Mouse (Mus musculus): ENCODE results near the gene Tatdn2. TPM values are rescaled to one million over a fixed set of nuclear protein-coding genes. Genes with fewer than 3 reads are reported as not detected.

Gene Tatdn2
- polyA plus RNA-seq, 1 experiment from 2014 or later, result 1.5 TPM

DNA sequence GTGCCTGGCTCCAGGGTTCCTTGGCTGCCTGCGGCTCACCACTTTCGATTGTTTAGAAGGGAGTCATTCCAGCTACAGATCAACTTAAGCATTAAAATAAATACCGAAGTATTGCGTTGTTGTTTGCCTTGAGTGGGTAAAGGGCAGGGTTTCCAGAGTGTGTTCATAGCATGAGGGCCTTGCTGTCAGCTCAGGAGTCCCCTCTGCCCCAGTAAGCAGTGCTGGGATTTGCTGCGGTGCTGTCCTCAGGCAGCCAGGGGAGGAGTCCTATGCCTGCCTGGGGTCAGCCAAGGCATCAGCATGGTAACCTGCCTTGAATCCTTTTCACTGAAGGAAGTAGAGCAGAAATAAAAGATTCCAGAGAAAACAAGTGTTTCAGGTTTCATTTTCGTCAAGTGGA, 40.0 kb upstream of the Tatdn2 start:
- DNase-seq (ENCODE audit: low spot score) (no peak), ATAC-seq (replicated peaks; ENCODE audit: low FRiP score) (no peak)
- no peaks in the 10 kb centered on the region for H3K27me3 ChIP-seq (ENCODE audit: control insufficient read depth, insufficient read depth, low read length)
- no peak overlapping the region for H3K27ac ChIP-seq (ENCODE audit: low read depth, low read length)
- H3K36me3 ChIP-seq (ENCODE audit: control insufficient read depth, insufficient read depth, low read length), result no peaks in the 10 kb centered on the region
- H3K4me2 ChIP-seq (ENCODE audit: low read depth, low read length, severe bottlenecking), result no peak overlapping the region
- no peak overlapping the region for H3K4me3 ChIP-seq (ENCODE audit: low read depth, low read length)
- no peaks in the 10 kb centered on the region for H3K9me3 ChIP-seq (ENCODE audit: control insufficient read depth, low read length)
- WGBS, result 83% methylated on average over 6 of the region's 6 CpGs
- no peak overlapping the region for H3K9ac ChIP-seq (ENCODE audit: low read length)
- no peaks in the 10 kb centered on the region for H3K4me1 ChIP-seq (replicated peaks; ENCODE audit: control insufficient read depth, insufficient read depth, low read length)

- Histone ChIP-seq H3K4me1 (replicated peaks; ENCODE audit: control insufficient read depth, insufficient read depth, low read length) (no peaks in the 10 kb centered on the region), H3K4me3 (ENCODE audit: low read depth, low read length) (no peak overlapping the region), H3K9me3 (ENCODE audit: control insufficient read depth, low read length) (no peaks in the 10 kb centered on the region), H3K36me3 (ENCODE audit: control insufficient read depth, insufficient read depth, low read length) (no peaks in the 10 kb centered on the region), H3K27ac (ENCODE audit: low read depth, low read length) (no peak overlapping the region), H3K4me2 (ENCODE audit: low read depth, low read length, severe bottlenecking) (no peak overlapping the region), H3K9ac (ENCODE audit: low read length) (no peak overlapping the region), H3K27me3 (ENCODE audit: control insufficient read depth, insufficient read depth, low read length) (no peaks in the 10 kb centered on the region)
- ATAC-seq (replicated peaks; ENCODE audit: low FRiP score) (no peak), DNase-seq (ENCODE audit: low spot score) (no peak)
- 64% methylated on average over 3 of the region's 3 CpGs for WGBS
These were observed 38.6 kb upstream of the Tatdn2 start for GRCm38 (mm10) chr6:113658226-113658625.

DNA sequence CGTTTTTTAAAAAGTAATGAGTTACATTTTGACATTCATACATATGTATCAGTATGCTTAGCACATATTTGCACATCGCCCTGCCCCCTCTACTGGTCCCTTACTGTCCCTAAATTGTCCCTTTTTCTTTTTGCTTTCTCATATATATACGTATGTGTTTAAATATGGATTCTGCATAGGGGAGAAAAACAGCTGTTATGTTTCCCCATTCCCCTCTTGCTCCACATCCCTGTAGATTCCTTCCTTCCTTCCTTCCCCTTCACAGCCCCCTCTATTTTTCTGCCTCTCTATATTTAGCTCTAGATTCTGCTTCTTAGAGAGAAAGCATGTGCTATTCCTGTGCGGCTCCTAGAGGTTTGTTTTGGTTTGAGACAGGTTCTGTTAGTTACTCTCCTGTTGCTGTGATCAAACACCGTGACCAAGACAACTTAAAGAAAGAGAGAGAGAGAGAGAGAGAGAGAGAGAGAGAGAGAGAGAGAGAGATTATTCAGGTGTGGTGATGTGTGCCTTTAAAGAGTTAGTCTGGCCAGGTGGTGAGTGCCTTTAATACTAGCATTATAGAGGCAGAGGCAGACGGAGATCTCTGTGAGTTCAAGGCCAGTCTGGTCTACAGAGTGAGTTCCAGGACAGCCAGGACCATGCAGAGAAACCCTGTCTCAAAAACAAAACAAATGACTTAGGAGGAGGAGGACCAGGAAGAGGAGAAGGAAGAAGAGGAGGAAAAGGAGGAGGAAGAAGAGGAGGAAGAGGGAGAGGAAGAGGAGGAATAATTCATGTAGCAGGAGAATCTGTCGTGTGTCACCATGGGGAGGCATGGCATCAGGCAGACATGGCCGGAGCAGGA, 37.0 kb upstream of the Tatdn2 start:
- 83% methylated on average over 8 of the region's 8 CpGs for WGBS
- H3K9me3 ChIP-seq (ENCODE audit: control insufficient read depth, low read length), result no peaks in the 10 kb centered on the region
- no peak overlapping the region for H3K27ac ChIP-seq (ENCODE audit: low read depth, low read length)
- H3K9ac ChIP-seq (ENCODE audit: low read length), result no peak overlapping the region
- no peak overlapping the region for H3K4me3 ChIP-seq (ENCODE audit: low read depth, low read length)
- no peak for DNase-seq (ENCODE audit: low spot score)
- H3K36me3 ChIP-seq (ENCODE audit: control insufficient read depth, insufficient read depth, low read length), result no peaks in the 10 kb centered on the region
- no peaks in the 10 kb centered on the region for H3K27me3 ChIP-seq (ENCODE audit: control insufficient read depth, insufficient read depth, low read length)
- H3K4me2 ChIP-seq (ENCODE audit: low read depth, low read length, severe bottlenecking), result no peak overlapping the region
- no peak for ATAC-seq (replicated peaks; ENCODE audit: low FRiP score)
- no peaks in the 10 kb centered on the region for H3K4me1 ChIP-seq (replicated peaks; ENCODE audit: control insufficient read depth, insufficient read depth, low read length)

- Histone ChIP-seq H3K4me2 (ENCODE audit: low read depth, low read length, severe bottlenecking) (no peak overlapping the region), H3K36me3 (ENCODE audit: control insufficient read depth, insufficient read depth, low read length) (no peaks in the 10 kb centered on the region), H3K9me3 (ENCODE audit: control insufficient read depth, low read length) (no peaks in the 10 kb centered on the region), H3K9ac (ENCODE audit: low read length) (no peak overlapping the region), H3K27me3 (ENCODE audit: control insufficient read depth, insufficient read depth, low read length) (no peaks in the 10 kb centered on the region), H3K4me3 (ENCODE audit: low read depth, low read length) (no peak overlapping the region), H3K27ac (ENCODE audit: low read depth, low read length) (no peak overlapping the region), H3K4me1 (replicated peaks; ENCODE audit: control insufficient read depth, insufficient read depth, low read length) (no peaks in the 10 kb centered on the region)
- 75% methylated on average over 14 of the region's 14 CpGs for WGBS
- DNase-seq (ENCODE audit: low spot score) (no peak), ATAC-seq (replicated peaks; ENCODE audit: low FRiP score) (no peak)
These were observed 36.1 kb upstream of the Tatdn2 start for GRCm38 (mm10) chr6:113660492-113661352.

DNA sequence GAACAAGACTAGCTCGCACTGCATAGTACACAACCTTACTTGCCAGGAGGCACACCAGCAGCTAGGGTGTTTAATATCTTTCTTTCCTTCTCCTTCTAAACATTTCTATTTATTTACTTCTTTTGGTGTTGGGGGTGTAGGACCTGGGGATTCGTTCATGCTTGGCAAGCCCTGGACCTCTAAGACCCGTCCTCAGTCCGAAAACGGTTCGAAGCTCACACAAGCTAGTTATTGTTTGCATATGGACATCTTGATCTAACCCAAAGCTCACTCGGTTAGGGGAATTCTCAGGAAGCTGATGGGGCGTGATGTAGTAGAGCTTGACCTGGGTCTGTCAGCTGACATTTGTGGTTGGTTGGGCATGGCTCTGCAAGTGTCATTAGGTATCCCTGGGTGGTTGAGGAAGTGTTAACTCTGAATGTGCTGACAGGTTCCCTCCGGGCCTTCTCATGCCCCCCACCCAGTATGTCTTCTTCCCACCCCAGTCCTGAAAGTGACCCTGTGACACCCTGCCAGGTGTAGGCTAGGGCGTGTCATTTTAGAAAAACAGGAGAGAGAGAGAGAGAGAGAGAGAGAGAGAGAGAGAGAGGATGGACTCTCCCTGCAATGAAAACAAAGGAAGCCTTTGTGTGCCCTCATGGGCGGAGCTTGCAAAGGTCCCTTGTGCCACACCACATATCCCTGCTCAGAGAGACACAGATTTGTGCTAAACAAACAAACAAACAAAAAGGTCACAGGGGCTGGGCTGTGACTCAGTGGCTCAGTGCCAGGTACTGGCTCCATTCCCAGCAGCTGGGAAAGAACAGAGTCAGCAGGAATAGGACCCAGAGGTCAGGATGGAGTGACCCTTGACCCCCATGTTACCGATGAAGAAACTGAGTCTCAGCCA, 35.3 kb upstream of the Tatdn2 start:
- Histone ChIP-seq H3K9me3 (ENCODE audit: control insufficient read depth, low read length) (no peaks in the 10 kb centered on the region), H3K36me3 (ENCODE audit: control insufficient read depth, insufficient read depth, low read length) (no peaks in the 10 kb centered on the region), H3K9ac (ENCODE audit: low read length) (no peak overlapping the region), H3K4me1 (replicated peaks; ENCODE audit: control insufficient read depth, insufficient read depth, low read length) (no peaks in the 10 kb centered on the region), H3K4me2 (ENCODE audit: low read depth, low read length, severe bottlenecking) (no peak overlapping the region), H3K27ac (ENCODE audit: low read depth, low read length) (no peak overlapping the region), H3K27me3 (ENCODE audit: control insufficient read depth, insufficient read depth, low read length) (no peaks in the 10 kb centered on the region), H3K4me3 (ENCODE audit: low read depth, low read length) (no peak overlapping the region)
- 65% methylated on average over 12 of the region's 12 CpGs for WGBS
- no peak for ATAC-seq (replicated peaks; ENCODE audit: low FRiP score)
- DNase-seq (ENCODE audit: low spot score), result no peak

DNA sequence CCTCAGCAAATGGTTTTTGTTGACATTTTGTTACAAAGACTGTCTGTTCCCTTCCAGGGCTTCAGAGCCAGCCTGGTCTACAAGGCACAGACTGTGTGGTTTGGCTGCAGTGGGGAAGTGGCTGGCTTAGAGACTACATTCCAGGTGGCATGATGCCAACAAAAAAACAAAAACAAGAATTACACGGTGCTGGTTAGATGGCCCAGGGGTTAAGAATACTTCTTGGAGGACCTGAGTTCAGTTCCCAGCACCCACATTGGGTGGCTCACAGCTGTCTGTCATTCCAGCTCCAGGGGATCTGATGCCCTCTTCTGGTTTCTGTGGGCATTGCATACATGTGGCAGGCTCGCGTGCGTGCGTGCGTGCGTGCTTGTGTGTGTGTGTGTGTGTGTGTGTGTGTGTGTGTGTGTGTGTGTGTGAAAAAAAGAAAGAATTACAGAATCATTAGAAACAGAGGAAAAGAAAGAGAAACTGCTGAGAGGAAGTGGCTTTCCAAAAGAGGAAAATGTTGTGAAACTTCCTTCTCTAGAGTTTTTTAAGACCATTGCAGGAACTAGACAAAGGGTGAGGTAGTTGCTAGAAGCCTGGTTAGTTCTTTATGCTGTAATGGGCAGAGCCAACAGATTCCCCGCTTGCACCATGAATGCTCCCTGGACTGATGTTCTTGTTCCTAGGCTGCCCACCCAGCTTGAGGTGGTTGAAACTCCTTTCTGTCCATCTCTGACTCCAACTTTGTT, 33.7 kb upstream of the Tatdn2 start:
- Histone ChIP-seq H3K27ac (ENCODE audit: low read depth, low read length) (no peak overlapping the region), H3K4me1 (replicated peaks; ENCODE audit: control insufficient read depth, insufficient read depth, low read length) (no peaks in the 10 kb centered on the region), H3K36me3 (ENCODE audit: control insufficient read depth, insufficient read depth, low read length) (no peaks in the 10 kb centered on the region), H3K9ac (ENCODE audit: low read length) (no peak overlapping the region), H3K27me3 (ENCODE audit: control insufficient read depth, insufficient read depth, low read length) (no peaks in the 10 kb centered on the region), H3K9me3 (ENCODE audit: control insufficient read depth, low read length) (no peaks in the 10 kb centered on the region), H3K4me2 (ENCODE audit: low read depth, low read length, severe bottlenecking) (no peak overlapping the region), H3K4me3 (ENCODE audit: low read depth, low read length) (no peak overlapping the region)
- WGBS, result 96% methylated on average over 8 of the region's 8 CpGs
- DNase-seq (ENCODE audit: low spot score) (no peak), ATAC-seq (replicated peaks; ENCODE audit: low FRiP score) (no peak)

- H3K4me2 ChIP-seq (ENCODE audit: low read depth, low read length, severe bottlenecking), result no peak overlapping the region
- no peak overlapping the region for H3K27ac ChIP-seq (ENCODE audit: low read depth, low read length)
- no peak for ATAC-seq (replicated peaks; ENCODE audit: low FRiP score)
- H3K9ac ChIP-seq (ENCODE audit: low read length), result no peak overlapping the region
- H3K27me3 ChIP-seq (ENCODE audit: control insufficient read depth, insufficient read depth, low read length), result no peaks in the 10 kb centered on the region
- DNase-seq (ENCODE audit: low spot score), result no peak
- peaks cover 5% of the 10 kb centered on the region; the same call in 1 of the 2 replicates for H3K4me1 ChIP-seq (replicated peaks; ENCODE audit: control insufficient read depth, insufficient read depth, low read length)
- no peaks in the 10 kb centered on the region for H3K36me3 ChIP-seq (ENCODE audit: control insufficient read depth, insufficient read depth, low read length)
- 90% methylated on average over 7 of the region's 7 CpGs for WGBS
- no peaks in the 10 kb centered on the region for H3K9me3 ChIP-seq (ENCODE audit: control insufficient read depth, low read length)
- no peak overlapping the region for H3K4me3 ChIP-seq (ENCODE audit: low read depth, low read length)
These were observed 32.5 kb upstream of the Tatdn2 start for GRCm38 (mm10) chr6:113664305-113664704.
